Comparison of ENCODE assay signal across 14 mouse cellular contexts in the genomic region with DNA sequence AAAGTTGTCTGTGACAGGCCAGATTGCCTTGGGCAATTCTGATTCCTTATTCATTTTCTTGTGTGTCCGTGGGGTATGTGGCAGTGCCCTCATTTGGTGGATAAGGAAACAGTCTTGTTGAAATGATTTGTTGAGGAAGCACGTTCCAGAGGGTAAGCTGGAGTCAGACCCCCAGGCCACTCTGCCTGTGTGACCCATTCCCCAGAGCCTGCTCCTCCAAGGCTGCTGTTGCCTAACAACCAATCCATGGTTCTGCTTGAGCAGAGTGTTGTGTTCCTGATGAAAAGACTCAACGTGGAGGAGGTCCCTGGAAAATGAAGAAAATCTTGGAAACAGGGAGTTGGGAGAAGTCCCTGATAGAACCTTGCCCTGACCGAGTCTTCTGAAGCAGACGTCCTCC.
"Had no signal": no experiment of that assay in that cellular context is flagged by ENCODE, and none has a peak within 500 bp of the region (broad histone marks: within the 10 kb centered on the region; RNA-seq: fewer than 3 reads in every experiment).

No protein-coding gene starts in this region.

- H3K4me2 ChIP-seq: limb, embryonic 15.5 days; liver, embryonic 12.5 days; lung, embryonic 14.5 days; neural tube, embryonic 15.5 days had no signal

- DNase-seq: kidney, adult 11 months; kidney, postnatal 10 days; lung, embryonic 14.5 days; lung, postnatal 10 days; lung, postnatal 4 days; right cerebral cortex, postnatal 4 days; spleen, adult 18-20 months; thymus, adult 18-20 months; thymus, postnatal 14 days had no signal

- H3K36me3 ChIP-seq: limb, embryonic 15.5 days; liver, embryonic 12.5 days; midbrain, embryonic 10.5 days; neural tube, embryonic 15.5 days had no signal

- H3K4me3 ChIP-seq: limb, embryonic 15.5 days; liver, embryonic 12.5 days; midbrain, embryonic 10.5 days; myocyte; neural tube, embryonic 15.5 days had no signal

- H3K9me3 ChIP-seq: limb, embryonic 15.5 days; liver, embryonic 12.5 days; midbrain, embryonic 10.5 days; neural tube, embryonic 15.5 days had no signal

- H3K9ac ChIP-seq: limb, embryonic 15.5 days; liver, embryonic 12.5 days; lung, embryonic 14.5 days; neural tube, embryonic 15.5 days had no signal

- H3K27ac ChIP-seq: limb, embryonic 15.5 days; liver, embryonic 12.5 days; midbrain, embryonic 10.5 days; neural tube, embryonic 15.5 days had no signal

- H3K4me1 ChIP-seq: neural tube, embryonic 15.5 days had no signal

- ATAC-seq: liver, embryonic 12.5 days had no signal

- H3K27me3 ChIP-seq: limb, embryonic 15.5 days; liver, embryonic 12.5 days; neural tube, embryonic 15.5 days had no signal
